Mouse (Mus musculus) embryonic fibroblast, embryonic 13.5 days (primary cell): ENCODE measurements at regions not wholly inside any gene's neighbourhood (a gene's known extent, or its start where the extent isn't known, plus 50 kb on each side); places are given as distances from the start of the nearest gene placed in this dataset.

Source experiments
- H3K27ac ChIP-seq: 2 replicates; pipeline ENCODE4 v1.5.1; 2012; ENCODE audit warnings: low read length, control low read depth, inconsistent platforms; ENCODE audit not compliant: insufficient read depth
- H3K4me1 ChIP-seq: 2 replicates; pipeline ENCODE4 v1.6.1; 2011; ENCODE audit warnings: low read length; ENCODE audit not compliant: control insufficient read depth, insufficient read depth
- H3K4me3 ChIP-seq: 2 replicates; pipeline ENCODE4 v1.5.1; 2011; ENCODE audit warnings: mild to moderate bottlenecking, control low read depth, low read length; ENCODE audit not compliant: insufficient read depth
- CTCF ChIP-seq: IDR thresholded peaks from 2 replicates; pipeline ENCODE4 v1.5.1; 2011; ENCODE audit warnings: mild to moderate bottlenecking, control low read depth, low read length, moderate library complexity, borderline replicate concordance; ENCODE audit not compliant: insufficient read depth
- POLR2A ChIP-seq: IDR thresholded peaks from 2 replicates; pipeline ENCODE4 v1.6.1; 2011; ENCODE audit warnings: low read depth, mild to moderate bottlenecking, control low read depth, low read length, moderate library complexity

GRCm38 (mm10) chr6:100517662-100518061 lies 153.3 kb downstream of the Shq1 start:
- Histone ChIP-seq H3K4me3 (no peak overlapping the region), H3K4me1 (no peaks in the 10 kb centered on the region), H3K27ac (no peak overlapping the region)
- TF ChIP-seq POLR2A (no peak), CTCF (no peak)

GRCm38 (mm10) chr6:100512676-100513075 lies 158.3 kb downstream of the Shq1 start:
- Histone ChIP-seq H3K4me3 (no peak overlapping the region), H3K4me1 (0 out of 2 replicates have a peak, but pooled peaks cover 2% of the 10 kb centered on the region), H3K27ac (no peak overlapping the region)
- TF ChIP-seq POLR2A = no peak
- TF ChIP-seq CTCF = no peak

- Histone ChIP-seq H3K27ac (no peak overlapping the region), H3K4me3 (no peak overlapping the region), H3K4me1 (0 out of 2 replicates have a peak, but pooled peaks cover 2% of the 10 kb centered on the region)
- no peak for TF ChIP-seq POLR2A
- no peak for TF ChIP-seq CTCF
Measured at GRCm38 (mm10) chr6:100510676-100511075, 160.3 kb downstream of the Shq1 start.

- Histone ChIP-seq H3K4me3 (no peak overlapping the region), H3K4me1 (peaks cover 12% of the 10 kb centered on the region), H3K27ac (no peak overlapping the region)
- TF ChIP-seq CTCF (no peak), POLR2A (no peak)
Measured at GRCm38 (mm10) chr6:100505506-100506247, 165.3 kb downstream of the Shq1 start.

GRCm38 (mm10) chr6:100502961-100503782 lies 167.8 kb downstream of the Shq1 start:
- Histone ChIP-seq H3K4me1 (peaks cover 24% of the 10 kb centered on the region), H3K27ac (peak overlapping the region; percentile 19; the same call in 1 of the 2 replicates), H3K4me3 (no peak overlapping the region)
- TF ChIP-seq POLR2A (no peak), CTCF (no peak)

GRCm38 (mm10) chr6:100502139-100502538 lies 168.8 kb downstream of the Shq1 start:
- H3K4me1 ChIP-seq = peaks cover 24% of the 10 kb centered on the region
- no peak overlapping the region for H3K4me3 ChIP-seq
- TF ChIP-seq CTCF = no peak
- no peak for TF ChIP-seq POLR2A
- H3K27ac ChIP-seq = no peak overlapping the region

GRCm38 (mm10) chr6:100500741-100501140 lies 170.2 kb downstream of the Shq1 start:
- Histone ChIP-seq H3K27ac (no peak overlapping the region), H3K4me3 (no peak overlapping the region), H3K4me1 (peaks cover 24% of the 10 kb centered on the region)
- TF ChIP-seq POLR2A (no peak), CTCF (no peak)

GRCm38 (mm10) chr6:100500060-100500459 lies 170.9 kb downstream of the Shq1 start:
- H3K4me1 ChIP-seq = peaks cover 24% of the 10 kb centered on the region
- no peak overlapping the region for H3K27ac ChIP-seq
- no peak for TF ChIP-seq CTCF
- TF ChIP-seq POLR2A = no peak

GRCm38 (mm10) chr6:100498861-100499271 lies 172.1 kb downstream of the Shq1 start:
- no peak overlapping the region for H3K4me3 ChIP-seq
- TF ChIP-seq CTCF (no peak), POLR2A (no peak)
- peaks cover 26% of the 10 kb centered on the region for H3K4me1 ChIP-seq
- peak overlapping the region; percentile 73 for H3K27ac ChIP-seq

More at GRCm38 (mm10) chr6:100500060-100500459, 170.9 kb downstream of the Shq1 start:
- H3K4me3 ChIP-seq = no peak overlapping the region

GRCm38 (mm10) chr6:100498126-100498525 lies 172.8 kb downstream of the Shq1 start:
- H3K4me3 ChIP-seq = no peak overlapping the region
- peaks cover 24% of the 10 kb centered on the region for H3K4me1 ChIP-seq
- peak overlapping the region; percentile 73; the same call in 1 of the 2 replicates for H3K27ac ChIP-seq
- TF ChIP-seq CTCF = no peak
- TF ChIP-seq POLR2A = no peak
